Mouse (Mus musculus) forebrain, embryonic 11.5 days (tissue): Measurements from ENCODE around the gene Zfp821. TPM values are rescaled to one million over a fixed set of nuclear protein-coding genes. Genes with fewer than 3 reads are reported as not detected.

Source experiments
- ATAC-seq: fragments of 200-750 bp; cut with Nextera tagmentation; replicated peaks from 2 replicates; pipeline ENCODE4 v1.8.0; 2017; ENCODE audit warnings: moderate TSS enrichment; ENCODE audit not compliant: low FRiP score
- DNase-seq: peaks from one replicate; pipeline ENCODE4 v3.0.0-alpha.2; 2017; ENCODE audit warnings: low spot score
- H3K27ac ChIP-seq: fragments of 300-500 bp; sonication (generic); 2 replicates; pipeline ENCODE4 v1.5.1; 2014; ENCODE audit warnings: low read depth, low read length
- H3K27me3 ChIP-seq: fragments of 300-500 bp; sonication (generic); 2 replicates; pipeline ENCODE4 v1.6.1; 2014; ENCODE audit warnings: mild to moderate bottlenecking, low read length, mixed read lengths; ENCODE audit not compliant: control insufficient read depth, insufficient read depth
- H3K36me3 ChIP-seq: fragments of 300-500 bp; sonication (generic); 2 replicates; pipeline ENCODE4 v1.6.1; 2014; ENCODE audit warnings: mild to moderate bottlenecking, low read length, moderate library complexity, mixed read lengths; ENCODE audit not compliant: control insufficient read depth, insufficient read depth
- H3K4me1 ChIP-seq: fragments of 300-500 bp; sonication (generic); replicated peaks from 2 replicates; pipeline ENCODE4 v1.6.1; 2014; ENCODE audit warnings: low read length, mixed read lengths; ENCODE audit not compliant: control insufficient read depth, insufficient read depth
- H3K4me2 ChIP-seq: fragments of 300-500 bp; sonication (generic); 2 replicates; pipeline ENCODE4 v1.6.1; 2014; ENCODE audit warnings: low read depth, mild to moderate bottlenecking, low read length, moderate library complexity, mixed read lengths; ENCODE audit not compliant: severe bottlenecking
- H3K4me3 ChIP-seq: fragments of 300-500 bp; sonication (generic); 2 replicates; pipeline ENCODE4 v1.5.1; 2014; ENCODE audit warnings: low read depth, low read length
- H3K9ac ChIP-seq: fragments of 300-500 bp; sonication (generic); 2 replicates; pipeline ENCODE4 v1.6.1; 2014; ENCODE audit warnings: low read length
- H3K9me3 ChIP-seq: fragments of 300-500 bp; sonication (generic); 2 replicates; pipeline ENCODE4 v1.6.1; 2016; ENCODE audit warnings: low read length, mixed read lengths; ENCODE audit not compliant: control insufficient read depth
- WGBS: fragments of 180-500 bp; shearing (Covaris S2); extraction: QIAGEN DNeasy Blood & Tissue Kit; methylation state at CpG from one replicate; pipeline ENCODE4 v1.1.7; 2014; 5-methylcytosine and 5-hydroxymethylcytosine counted together
- polyA plus RNA-seq: library from polyadenylated mRNA; unstranded; fragments of >200 nt; fragmentation: Nextera tagmentation; extraction: Ambion mirVana; gene quantifications from 2 replicates; pipeline ENCODE4 v1.2.1, GENCODE M21; 2014

Gene Zfp821
- polyA plus RNA-seq, 1 experiment from 2014 or later = 50.2 TPM

GRCm38 (mm10) chr8:109734018-109734417 lies 28.7 kb downstream of the Zfp821 start:
- Histone ChIP-seq H3K9me3 (no peaks in the 10 kb centered on the region), H3K9ac (no peak overlapping the region), H3K36me3 (no peaks in the 10 kb centered on the region; the same call in 1 of the 2 replicates), H3K4me1 (peaks cover 2% of the 10 kb centered on the region), H3K4me2 (no peak overlapping the region), H3K27me3 (no peaks in the 10 kb centered on the region), H3K4me3 (no peak overlapping the region), H3K27ac (no peak overlapping the region)
- ATAC-seq (no peak), DNase-seq (no peak)
- 92% methylated on average over 3 of the region's 3 CpGs for WGBS

GRCm38 (mm10) chr8:109736819-109737218 lies 31.5 kb downstream of the Zfp821 start:
- Histone ChIP-seq H3K9ac (peak overlapping the region; percentile 97), H3K4me3 (peak overlapping the region; percentile 95), H3K4me1 (peaks cover 2% of the 10 kb centered on the region), H3K9me3 (no peaks in the 10 kb centered on the region), H3K27ac (no peak overlapping the region), H3K36me3 (no peaks in the 10 kb centered on the region; the same call in 1 of the 2 replicates), H3K27me3 (no peaks in the 10 kb centered on the region), H3K4me2 (peak overlapping the region; percentile 88)
- ATAC-seq (no peak), DNase-seq (no peak)
- 9% methylated on average over 8 of the region's 8 CpGs for WGBS

GRCm38 (mm10) chr8:109737237-109738048 lies 32.1 kb downstream of the Zfp821 start, which contains the start of gene Atxn1l:
Gene Atxn1l (minus strand): TSS chr8:109737739.
- no peaks in the 10 kb centered on the region; the same call in 1 of the 2 replicates for H3K36me3 ChIP-seq
- peak; percentile 90 for ATAC-seq
- H3K4me3 ChIP-seq = peak within 1 kb of the TSS; percentile 95
- peak; percentile 98 for DNase-seq
- H3K9ac ChIP-seq = peak within 1 kb of the TSS; percentile 97
- 0 out of 2 replicates have a peak within 1 kb of the TSS, but pooled peaks have one; percentile 25 for H3K27ac ChIP-seq
- WGBS = under 1% methylated on average over 56 of the region's 59 CpGs
- no peaks in the 10 kb centered on the region for H3K9me3 ChIP-seq
- H3K4me1 ChIP-seq = peaks cover 2% of the 10 kb centered on the region
- peak within 1 kb of the TSS; percentile 88 for H3K4me2 ChIP-seq
- H3K27me3 ChIP-seq = no peaks in the 10 kb centered on the region

- DNase-seq = no peak
- WGBS = 81% methylated on average over 1 of the region's 1 CpGs
- Histone ChIP-seq H3K27me3 (no peaks in the 10 kb centered on the region), H3K4me1 (peaks cover 2% of the 10 kb centered on the region), H3K9me3 (no peaks in the 10 kb centered on the region), H3K9ac (no peak overlapping the region; the same call in 1 of the 2 replicates), H3K4me3 (peak overlapping the region; percentile 95), H3K27ac (no peak overlapping the region), H3K4me2 (peak overlapping the region; percentile 88; the same call in 1 of the 2 replicates), H3K36me3 (no peaks in the 10 kb centered on the region; the same call in 1 of the 2 replicates)
- ATAC-seq = no peak
Observed at GRCm38 (mm10) chr8:109738049-109738380, 32.7 kb downstream of the Zfp821 start.

GRCm38 (mm10) chr8:109747468-109748199 lies 42.3 kb downstream of the Zfp821 start:
- WGBS = 86% methylated on average over 12 of the region's 12 CpGs
- Histone ChIP-seq H3K4me1 (no peaks in the 10 kb centered on the region), H3K4me3 (no peak overlapping the region), H3K4me2 (no peak overlapping the region), H3K9ac (no peak overlapping the region), H3K36me3 (no peaks in the 10 kb centered on the region), H3K9me3 (no peaks in the 10 kb centered on the region), H3K27me3 (no peaks in the 10 kb centered on the region), H3K27ac (no peak overlapping the region)
- no peak for ATAC-seq
- no peak for DNase-seq

- Histone ChIP-seq H3K4me2 (no peak overlapping the region), H3K4me1 (no peaks in the 10 kb centered on the region), H3K36me3 (no peaks in the 10 kb centered on the region), H3K9ac (no peak overlapping the region), H3K27me3 (no peaks in the 10 kb centered on the region), H3K9me3 (no peaks in the 10 kb centered on the region), H3K4me3 (no peak overlapping the region), H3K27ac (no peak overlapping the region)
- DNase-seq = no peak
- no peak for ATAC-seq
- WGBS = 70% methylated on average over 5 of the region's 5 CpGs
Observed at GRCm38 (mm10) chr8:109750274-109750673, 44.9 kb downstream of the Zfp821 start.

- H3K9ac ChIP-seq = no peak overlapping the region
Observed at GRCm38 (mm10) chr8:109750699-109751098, 45.4 kb downstream of the Zfp821 start.

GRCm38 (mm10) chr8:109751731-109752485 lies 46.6 kb downstream of the Zfp821 start:
- no peak for DNase-seq
- no peaks in the 10 kb centered on the region for H3K4me1 ChIP-seq
- no peak overlapping the region for H3K4me2 ChIP-seq
- H3K27ac ChIP-seq = no peak overlapping the region
- ATAC-seq = no peak
- WGBS = 92% methylated on average over 20 of the region's 20 CpGs
- no peaks in the 10 kb centered on the region for H3K9me3 ChIP-seq
- H3K4me3 ChIP-seq = no peak overlapping the region
- no peaks in the 10 kb centered on the region for H3K36me3 ChIP-seq
- no peak overlapping the region for H3K9ac ChIP-seq
- H3K27me3 ChIP-seq = no peaks in the 10 kb centered on the region

More at GRCm38 (mm10) chr8:109750699-109751098, 45.4 kb downstream of the Zfp821 start:
- no peaks in the 10 kb centered on the region for H3K27me3 ChIP-seq
- no peaks in the 10 kb centered on the region for H3K4me1 ChIP-seq
- no peak for DNase-seq
- no peak for ATAC-seq
- no peak overlapping the region for H3K27ac ChIP-seq
- H3K4me2 ChIP-seq = no peak overlapping the region
- H3K4me3 ChIP-seq = no peak overlapping the region
- H3K9me3 ChIP-seq = no peaks in the 10 kb centered on the region
- 85% methylated on average over 12 of the region's 12 CpGs for WGBS
- no peaks in the 10 kb centered on the region for H3K36me3 ChIP-seq
